Mouse (Mus musculus): ENCODE results near the gene Zdbf2. TPM values are rescaled to one million over a fixed set of nuclear protein-coding genes. Genes with fewer than 3 reads are reported as not detected.

The Zdbf2 gene
- polyA plus RNA-seq, 1 experiment from 2014 or later, result 7.2 TPM

DNA sequence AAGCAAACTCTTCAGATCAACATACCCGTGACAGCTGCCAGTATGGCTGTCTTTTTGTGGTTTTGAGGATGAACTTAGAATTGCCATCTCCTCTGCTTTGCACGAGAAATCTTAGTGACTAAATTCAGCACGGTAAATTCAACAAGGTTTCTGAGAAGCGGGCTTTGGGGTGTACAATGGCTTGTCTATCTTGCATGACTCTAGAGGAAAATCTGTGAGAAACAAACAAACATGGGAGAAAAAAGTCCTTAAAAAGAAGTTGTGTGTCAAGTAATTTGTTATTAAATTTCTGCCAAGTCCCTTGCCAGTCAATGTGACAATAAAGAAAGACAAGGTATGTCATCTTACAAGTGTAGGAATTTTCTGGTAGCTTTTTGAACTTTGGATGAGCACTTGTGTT, 23.8 kb upstream of the Zdbf2 start:
- 48% methylated on average over 4 of the region's 4 CpGs for WGBS
- no peak overlapping the region for H3K27ac ChIP-seq

DNA sequence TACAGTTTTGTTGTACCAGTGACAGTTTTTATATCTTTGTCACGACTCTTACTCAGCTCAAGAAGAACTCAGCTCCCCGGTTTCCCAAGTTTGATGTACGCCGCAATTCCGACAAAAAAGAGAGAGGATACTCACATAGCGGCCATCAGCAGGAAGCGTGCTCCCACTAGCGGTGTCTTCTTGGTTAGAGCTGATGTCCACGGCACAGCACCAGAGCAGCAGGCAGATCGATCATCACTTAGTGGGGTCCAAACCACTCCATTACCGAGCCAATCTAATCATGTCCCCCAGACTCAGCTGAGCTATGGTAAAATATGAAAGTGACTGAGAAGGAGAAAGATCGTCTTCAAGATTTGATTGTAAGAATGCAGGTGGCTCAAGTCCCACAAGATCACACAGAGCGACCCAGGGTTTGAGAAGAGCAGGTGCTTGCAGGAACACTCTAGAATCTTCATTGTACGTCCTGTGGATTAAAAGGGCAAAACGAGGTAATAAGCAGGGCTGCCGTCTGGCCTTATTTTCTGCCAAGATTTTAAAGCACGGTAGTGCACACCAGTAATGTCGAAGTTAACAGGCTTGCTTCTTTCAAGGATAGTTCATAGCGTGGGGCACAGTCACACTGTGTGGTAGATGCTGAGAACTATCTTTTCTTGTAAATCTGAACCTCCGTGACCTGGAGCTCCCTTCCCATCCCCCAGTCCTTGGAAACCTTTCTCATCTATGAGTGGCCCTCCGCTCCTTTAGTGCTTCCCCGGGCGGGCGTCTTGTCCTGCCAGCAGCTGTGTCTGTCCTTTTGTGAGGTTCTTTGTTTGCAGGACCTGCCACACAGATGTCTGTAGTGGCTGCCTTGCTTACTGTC, 20.5 kb upstream of the Zdbf2 start:
- H3K27me3 ChIP-seq (replicated peaks), result peaks cover 82% of the 10 kb centered on the region
- H3K27ac ChIP-seq, result no peak overlapping the region
- WGBS, result 40% methylated on average over 24 of the region's 24 CpGs
- no peak overlapping the region for H3K4me3 ChIP-seq (replicated peaks)
- H3K4me2 ChIP-seq, result no peak overlapping the region
- ATAC-seq (ENCODE audit: insufficient read depth, low FRiP score, low read depth), result no peak
- H3K9ac ChIP-seq, result no peak overlapping the region
- no peaks in the 10 kb centered on the region for H3K36me3 ChIP-seq
- H3K4me1 ChIP-seq, result 0 out of 2 replicates have a peak, but pooled peaks cover 3% of the 10 kb centered on the region
- H3K9me3 ChIP-seq, result no peaks in the 10 kb centered on the region

More for the DNA sequence above, 23.8 kb upstream of the Zdbf2 start:
- Histone ChIP-seq H3K9ac (no peak overlapping the region), H3K27me3 (replicated peaks) (peaks cover 74% of the 10 kb centered on the region), H3K4me1 (0 out of 2 replicates have a peak, but pooled peaks cover 3% of the 10 kb centered on the region), H3K36me3 (no peaks in the 10 kb centered on the region), H3K9me3 (no peaks in the 10 kb centered on the region), H3K4me2 (no peak overlapping the region), H3K4me3 (replicated peaks) (no peak overlapping the region)
- ATAC-seq (ENCODE audit: insufficient read depth, low FRiP score, low read depth), result no peak

DNA sequence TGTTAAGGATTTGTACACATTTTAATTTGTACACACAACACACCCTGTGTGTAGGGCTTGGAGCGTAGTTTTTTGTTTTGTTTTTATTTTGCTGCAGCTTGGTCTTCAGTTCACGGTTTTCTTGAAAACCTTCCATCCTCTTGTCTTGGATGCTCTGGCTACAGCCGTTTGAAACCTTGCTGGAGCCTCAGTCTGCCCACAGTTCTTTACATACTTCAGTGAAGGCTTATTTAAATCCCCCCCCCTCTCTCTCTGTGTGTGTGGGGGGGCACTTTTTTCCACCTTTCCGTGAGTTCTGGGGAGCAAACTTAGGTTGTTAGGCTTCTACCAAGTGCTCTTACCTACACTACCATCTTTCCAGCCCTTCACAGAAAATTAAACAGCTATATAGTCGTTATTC, 19.8 kb upstream of the Zdbf2 start:
- peaks cover 80% of the 10 kb centered on the region for H3K27me3 ChIP-seq (replicated peaks)
- no peak overlapping the region for H3K9ac ChIP-seq
- ATAC-seq (ENCODE audit: insufficient read depth, low FRiP score, low read depth), result no peak
- no peak overlapping the region for H3K4me2 ChIP-seq
- H3K9me3 ChIP-seq, result no peaks in the 10 kb centered on the region
- no peak overlapping the region for H3K27ac ChIP-seq
- H3K4me3 ChIP-seq (replicated peaks), result no peak overlapping the region
- WGBS, result 38% methylated on average over 5 of the region's 5 CpGs
- no peaks in the 10 kb centered on the region for H3K36me3 ChIP-seq
- H3K4me1 ChIP-seq, result no peaks in the 10 kb centered on the region

DNA sequence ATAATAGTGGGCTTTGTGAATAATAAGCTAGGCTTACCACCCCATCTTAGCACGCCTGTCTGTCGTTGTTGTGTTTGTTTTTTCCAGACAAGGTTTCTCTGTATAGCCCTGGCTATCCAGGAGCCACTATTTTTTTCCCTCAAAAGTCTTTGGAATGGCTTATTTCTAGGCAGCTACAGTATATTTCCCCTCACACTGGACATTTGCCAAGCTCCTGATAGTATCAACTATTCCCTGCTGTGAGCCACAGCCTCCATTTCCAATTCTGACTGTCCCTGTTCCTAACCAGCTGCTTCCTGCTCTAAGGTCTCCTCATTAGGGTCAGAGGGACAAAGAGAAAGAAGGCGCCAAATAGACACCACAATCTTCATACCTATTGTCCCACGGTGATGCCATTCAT, 18.0 kb upstream of the Zdbf2 start:
- WGBS, result 23% methylated on average over 4 of the region's 4 CpGs
- H3K4me2 ChIP-seq, result no peak overlapping the region
- H3K4me3 ChIP-seq (replicated peaks), result no peak overlapping the region
- H3K36me3 ChIP-seq, result no peaks in the 10 kb centered on the region
- no peaks in the 10 kb centered on the region for H3K9me3 ChIP-seq
- H3K27ac ChIP-seq, result no peak overlapping the region
- H3K9ac ChIP-seq, result no peak overlapping the region
- no peak for ATAC-seq (ENCODE audit: insufficient read depth, low FRiP score, low read depth)
- H3K4me1 ChIP-seq, result no peaks in the 10 kb centered on the region
- peaks cover 73% of the 10 kb centered on the region for H3K27me3 ChIP-seq (replicated peaks)

DNA sequence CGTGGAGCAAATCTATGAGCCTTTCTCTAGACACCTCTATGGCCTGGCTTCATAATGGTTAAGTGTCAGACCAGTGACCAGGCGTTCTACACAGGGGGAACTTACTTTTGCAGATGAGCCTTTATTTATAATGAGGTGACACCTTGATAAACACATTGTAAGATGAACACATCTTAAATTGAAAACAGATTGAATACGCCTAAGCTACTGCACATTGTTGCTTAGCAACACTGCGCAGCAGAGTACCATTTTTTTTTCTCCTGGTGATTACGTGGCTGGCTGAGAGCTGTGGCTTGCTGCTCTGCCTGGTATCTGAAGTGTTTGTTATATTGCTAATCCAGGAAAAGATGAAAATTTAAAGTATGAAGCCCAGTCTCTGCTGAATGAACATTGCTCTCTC, 17.0 kb upstream of the Zdbf2 start:
- ATAC-seq (ENCODE audit: insufficient read depth, low FRiP score, low read depth), result no peak
- 17% methylated on average over 5 of the region's 5 CpGs for WGBS

DNA sequence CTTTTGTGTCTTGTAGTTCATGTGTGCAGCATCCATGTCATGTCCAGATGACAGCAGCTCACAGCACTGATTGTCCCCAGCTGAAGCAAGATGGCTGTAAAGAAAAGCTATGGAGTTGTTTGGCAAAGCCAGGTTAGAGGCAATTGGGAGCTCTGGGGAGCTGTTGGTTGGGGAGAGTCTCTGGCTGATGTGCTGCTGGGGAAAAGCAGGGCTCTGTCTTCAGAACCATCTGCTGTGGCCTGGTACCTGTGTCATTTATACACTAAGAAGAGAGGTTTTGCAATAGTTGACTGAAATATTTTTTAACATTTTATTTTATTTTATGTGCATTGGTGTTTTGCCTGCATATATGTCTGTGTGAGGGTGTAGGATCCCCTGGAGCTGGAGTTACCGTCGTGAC, 14.6 kb upstream of the Zdbf2 start:
- H3K36me3 ChIP-seq, result no peaks in the 10 kb centered on the region
- H3K27ac ChIP-seq, result no peak overlapping the region
- no peak overlapping the region for H3K4me3 ChIP-seq (replicated peaks)
- WGBS, result 61% methylated on average over 2 of the region's 2 CpGs
- no peak overlapping the region for H3K9ac ChIP-seq
- no peak overlapping the region for H3K4me2 ChIP-seq
- no peak for ATAC-seq (ENCODE audit: insufficient read depth, low FRiP score, low read depth)
- no peaks in the 10 kb centered on the region for H3K9me3 ChIP-seq
- no peaks in the 10 kb centered on the region for H3K4me1 ChIP-seq
- H3K27me3 ChIP-seq (replicated peaks), result peaks cover 70% of the 10 kb centered on the region

More for the DNA sequence above, 17.0 kb upstream of the Zdbf2 start:
- Histone ChIP-seq H3K4me3 (replicated peaks) (no peak overlapping the region), H3K36me3 (no peaks in the 10 kb centered on the region), H3K27ac (no peak overlapping the region), H3K4me1 (no peaks in the 10 kb centered on the region), H3K27me3 (replicated peaks) (peaks cover 77% of the 10 kb centered on the region), H3K4me2 (no peak overlapping the region), H3K9ac (no peak overlapping the region), H3K9me3 (no peaks in the 10 kb centered on the region)

DNA sequence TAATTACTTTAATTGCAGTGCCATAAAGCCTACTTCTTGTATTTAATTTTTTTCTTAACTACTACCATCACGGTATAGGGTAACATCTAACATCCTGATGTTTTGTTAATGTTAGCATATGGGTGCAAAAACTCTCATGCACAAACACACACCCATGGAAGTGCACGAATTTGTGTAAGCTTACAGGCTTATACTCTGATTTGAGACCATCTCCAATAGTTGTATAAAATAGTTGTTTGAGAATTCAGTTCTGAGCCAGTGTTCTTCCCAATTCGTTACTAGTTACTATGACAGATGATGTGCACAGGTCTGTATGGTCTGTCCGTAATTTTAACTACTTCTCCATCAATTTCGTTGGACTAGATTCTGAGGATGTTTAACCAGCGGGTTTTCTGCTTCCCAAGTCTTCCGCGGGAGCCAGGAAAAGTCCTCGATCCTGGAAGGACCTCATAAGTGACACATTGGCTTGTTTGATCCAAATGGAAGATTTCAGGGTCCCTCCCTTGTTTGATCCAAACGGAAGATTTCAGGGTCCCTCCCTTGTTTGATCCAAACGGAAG, 13.7 kb upstream of the Zdbf2 start:
- 45% methylated on average over 11 of the region's 11 CpGs for WGBS
- Histone ChIP-seq H3K27ac (no peak overlapping the region), H3K36me3 (no peaks in the 10 kb centered on the region), H3K4me1 (no peaks in the 10 kb centered on the region), H3K9me3 (no peaks in the 10 kb centered on the region), H3K4me2 (no peak overlapping the region), H3K27me3 (replicated peaks) (peaks cover 74% of the 10 kb centered on the region), H3K9ac (no peak overlapping the region), H3K4me3 (replicated peaks) (no peak overlapping the region)
- no peak for ATAC-seq (ENCODE audit: insufficient read depth, low FRiP score, low read depth)

DNA sequence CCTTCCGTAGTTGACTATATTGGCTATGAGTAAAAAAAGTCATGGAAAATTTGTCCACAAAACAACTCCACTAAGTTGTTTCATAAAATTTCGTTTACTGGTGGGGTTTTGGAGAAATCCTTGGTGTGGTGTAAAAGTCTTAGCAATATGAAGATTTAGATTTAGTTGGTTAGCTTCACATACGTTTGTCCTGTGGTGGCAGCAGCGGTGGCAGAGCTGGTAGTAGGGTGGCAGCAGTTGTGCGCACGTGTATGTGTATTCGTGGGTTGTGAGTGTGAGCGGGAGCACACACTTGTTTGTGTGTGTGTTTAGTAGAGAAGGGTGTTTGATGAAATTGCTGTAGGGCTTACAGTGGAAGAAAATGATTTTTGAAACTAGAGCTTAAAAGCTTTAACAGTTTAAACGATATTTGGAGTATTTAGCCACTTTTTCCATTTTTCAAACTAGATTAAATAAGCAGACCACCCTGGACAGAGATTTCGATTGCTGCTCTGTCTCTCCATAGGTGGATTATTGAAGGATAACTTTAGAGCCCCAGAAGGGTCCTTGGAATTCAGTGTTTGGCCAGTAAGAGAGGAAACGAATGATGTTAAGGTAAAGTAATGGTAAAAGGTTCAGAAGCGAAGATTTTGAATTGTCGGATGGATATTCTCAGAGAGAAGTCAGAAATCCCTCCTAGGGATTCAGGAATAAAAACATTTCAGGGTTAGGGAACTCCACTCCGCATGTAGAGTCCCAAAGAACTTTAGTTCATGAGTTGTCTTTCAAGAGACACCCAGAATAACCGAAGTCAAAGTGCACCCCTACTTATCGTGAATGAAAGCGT, 12.9 kb upstream of the Zdbf2 start:
- Histone ChIP-seq H3K9me3 (no peaks in the 10 kb centered on the region), H3K36me3 (no peaks in the 10 kb centered on the region), H3K4me3 (replicated peaks) (no peak overlapping the region), H3K9ac (no peak overlapping the region), H3K27ac (no peak overlapping the region), H3K27me3 (replicated peaks) (peaks cover 74% of the 10 kb centered on the region), H3K4me2 (no peak overlapping the region), H3K4me1 (no peaks in the 10 kb centered on the region)
- WGBS, result 34% methylated on average over 17 of the region's 17 CpGs
- ATAC-seq (ENCODE audit: insufficient read depth, low FRiP score, low read depth), result no peak

DNA sequence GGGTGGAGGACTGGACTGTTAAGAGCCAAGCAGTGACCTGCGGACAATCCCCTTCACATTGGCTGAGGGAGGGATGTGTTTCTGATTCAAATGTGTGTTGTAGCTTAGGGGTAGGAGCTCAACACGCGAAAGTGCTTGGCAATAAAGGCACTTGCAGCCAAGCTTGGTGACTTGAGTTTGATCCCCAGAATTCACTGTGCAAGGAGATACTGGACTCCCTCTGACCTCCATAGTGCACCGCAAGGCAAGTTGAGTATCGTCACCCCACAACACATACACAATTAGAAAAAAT, 12.4 kb upstream of the Zdbf2 start:
- no peak for ATAC-seq (ENCODE audit: insufficient read depth, low FRiP score, low read depth)
- H3K4me2 ChIP-seq, result no peak overlapping the region
- H3K4me1 ChIP-seq, result no peaks in the 10 kb centered on the region
- no peaks in the 10 kb centered on the region for H3K9me3 ChIP-seq
- H3K36me3 ChIP-seq, result no peaks in the 10 kb centered on the region
- H3K9ac ChIP-seq, result no peak overlapping the region
- H3K27ac ChIP-seq, result no peak overlapping the region
- H3K4me3 ChIP-seq (replicated peaks), result no peak overlapping the region
- 46% methylated on average over 5 of the region's 5 CpGs for WGBS
- H3K27me3 ChIP-seq (replicated peaks), result peaks cover 72% of the 10 kb centered on the region

DNA sequence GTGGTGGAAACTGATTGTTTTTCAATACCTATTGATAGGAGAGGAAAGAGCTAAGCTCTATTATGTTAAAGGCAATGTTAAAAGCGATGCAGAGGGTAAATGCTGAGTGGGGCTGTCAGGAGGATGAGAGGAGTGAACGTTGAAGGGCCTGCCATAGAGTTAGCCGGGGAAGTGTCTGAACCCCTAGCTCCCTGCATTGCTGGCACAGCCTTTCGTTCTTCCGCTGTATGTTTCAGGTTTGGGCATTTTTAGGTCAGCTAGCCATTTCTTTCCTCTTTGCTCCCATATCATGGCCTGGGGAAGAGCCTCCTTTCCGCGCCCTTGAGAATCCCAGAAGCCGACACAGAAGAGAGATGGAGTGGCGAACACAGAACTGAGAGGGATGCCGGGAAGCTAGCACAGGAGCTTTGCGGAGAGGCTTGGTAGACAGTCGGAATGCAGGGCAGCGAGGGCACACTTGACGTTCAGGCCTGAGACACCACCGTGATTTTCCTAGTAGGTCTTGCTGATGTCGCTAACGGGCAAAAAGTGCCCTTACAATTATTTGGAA, 11.9 kb upstream of the Zdbf2 start:
- H3K4me2 ChIP-seq, result no peak overlapping the region
- ATAC-seq (ENCODE audit: insufficient read depth, low FRiP score, low read depth), result no peak
- peaks cover 72% of the 10 kb centered on the region for H3K27me3 ChIP-seq (replicated peaks)
- no peaks in the 10 kb centered on the region for H3K36me3 ChIP-seq
- H3K4me1 ChIP-seq, result no peaks in the 10 kb centered on the region
- H3K4me3 ChIP-seq (replicated peaks), result no peak overlapping the region
- H3K9me3 ChIP-seq, result no peaks in the 10 kb centered on the region
- H3K27ac ChIP-seq, result no peak overlapping the region
- WGBS, result 47% methylated on average over 17 of the region's 17 CpGs
- no peak overlapping the region for H3K9ac ChIP-seq

DNA sequence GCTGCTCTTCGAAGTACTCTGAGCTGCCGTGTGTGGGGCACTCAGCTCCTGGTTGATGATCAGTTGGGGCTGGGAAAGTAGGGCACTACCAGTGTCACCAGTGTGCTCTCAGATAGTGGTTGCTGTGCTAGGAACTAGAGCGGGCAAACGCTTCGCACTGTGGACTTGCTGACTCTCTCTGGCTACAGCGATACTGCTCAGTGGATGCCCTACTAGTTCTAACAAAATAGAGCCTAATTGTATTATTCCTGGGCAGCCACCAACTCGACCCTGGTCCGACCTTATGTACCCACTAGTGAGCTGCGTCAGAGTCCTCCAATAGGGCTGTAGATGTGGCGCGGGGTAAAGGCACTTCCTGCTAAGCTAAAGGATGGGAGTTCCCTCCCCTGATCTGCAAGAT, 9.4 kb upstream of the Zdbf2 start:
- Histone ChIP-seq H3K4me1 (no peaks in the 10 kb centered on the region), H3K9ac (no peak overlapping the region), H3K9me3 (no peaks in the 10 kb centered on the region), H3K27me3 (replicated peaks) (peaks cover 68% of the 10 kb centered on the region), H3K36me3 (no peaks in the 10 kb centered on the region), H3K27ac (no peak overlapping the region), H3K4me3 (replicated peaks) (no peak overlapping the region), H3K4me2 (no peak overlapping the region)
- 39% methylated on average over 11 of the region's 11 CpGs for WGBS
- no peak for ATAC-seq (ENCODE audit: insufficient read depth, low FRiP score, low read depth)

DNA sequence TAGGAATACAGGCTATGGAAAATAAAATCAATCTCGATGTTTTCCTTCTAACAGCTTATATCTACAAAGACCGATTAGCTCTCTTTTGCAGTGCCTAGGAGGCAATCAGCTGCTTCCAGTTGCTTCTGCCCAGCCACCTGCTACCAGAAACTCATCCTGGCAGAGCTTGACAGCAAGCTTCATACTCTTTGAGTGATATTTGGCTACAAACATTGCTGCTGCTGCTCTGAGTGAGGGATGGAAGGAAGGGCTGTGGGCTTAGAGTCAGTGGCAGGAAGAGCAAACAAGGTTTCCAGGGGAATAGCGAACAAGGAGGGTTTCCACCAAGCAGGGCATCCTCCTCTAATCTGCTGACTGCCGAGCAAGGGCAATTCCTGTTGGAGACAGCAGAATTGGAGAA, 7.6 kb upstream of the Zdbf2 start:
- Histone ChIP-seq H3K4me2 (no peak overlapping the region), H3K36me3 (no peaks in the 10 kb centered on the region), H3K9me3 (no peaks in the 10 kb centered on the region), H3K4me3 (replicated peaks) (no peak overlapping the region), H3K4me1 (no peaks in the 10 kb centered on the region), H3K9ac (no peak overlapping the region), H3K27me3 (replicated peaks) (peaks cover 74% of the 10 kb centered on the region), H3K27ac (no peak overlapping the region)
- 30% methylated on average over 4 of the region's 4 CpGs for WGBS
- ATAC-seq (ENCODE audit: insufficient read depth, low FRiP score, low read depth), result no peak
